Mouse (Mus musculus): Measurements from ENCODE around the gene Hbp1. TPM values are rescaled to one million over a fixed set of nuclear protein-coding genes. Genes with fewer than 3 reads are reported as not detected.

The Hbp1 gene
- 63.3 and 68.0 TPM in 2 replicates for polyA plus RNA-seq (2015; fragmentation: Nextera tagmentation; extraction: Ambion mirVana)

DNA sequence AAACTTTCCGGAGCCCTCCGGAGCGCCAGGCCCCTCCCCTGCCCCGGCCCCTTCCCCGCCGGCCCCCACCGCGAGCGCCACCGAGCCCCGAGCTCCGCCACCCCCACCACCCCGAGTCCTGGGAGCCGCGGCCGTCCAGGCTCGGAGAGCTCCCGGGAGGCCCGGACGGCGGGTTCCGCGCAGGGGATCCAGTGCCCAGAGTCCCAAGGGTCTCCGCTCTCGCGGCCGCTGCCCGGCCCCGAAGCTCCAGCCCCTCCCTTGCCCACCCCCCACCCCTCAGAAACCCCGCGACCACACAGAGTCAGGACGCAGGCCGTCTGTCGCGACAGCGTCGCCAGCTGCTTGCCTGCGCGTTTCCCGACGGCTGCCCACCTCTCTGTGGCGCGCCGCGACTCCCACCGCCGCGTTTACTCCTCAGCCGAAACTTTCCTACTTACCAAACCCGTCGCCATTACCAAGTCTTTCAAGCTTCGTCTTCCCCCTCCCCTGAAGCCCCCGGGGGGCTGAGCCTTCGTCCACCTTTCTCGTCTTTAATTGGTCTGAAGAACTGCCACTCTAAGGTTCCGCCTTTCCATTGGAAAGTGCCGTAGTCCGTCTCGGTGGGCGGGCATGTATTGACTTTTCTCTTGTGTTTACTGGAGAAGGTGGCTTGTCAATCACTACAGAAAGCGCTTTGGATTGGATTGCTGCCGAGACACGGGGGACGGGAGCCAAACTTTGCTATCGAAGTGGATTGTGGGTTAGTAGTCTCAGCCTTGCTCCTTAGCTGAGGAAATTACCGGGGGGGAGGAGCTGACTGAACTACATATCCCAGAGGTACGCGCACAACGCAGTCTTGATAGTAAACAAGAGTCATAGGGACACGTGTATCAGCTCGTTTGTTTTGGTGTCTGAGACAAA lies at the start of gene Hbp1:
Gene Hbp1 (minus strand): TSS at position 777 of the 900 bp plus-strand sequence.
- WGBS = under 1% methylated on average over 64 of the region's 71 CpGs
- Histone ChIP-seq H3K27me3 (replicated peaks; ENCODE audit: control insufficient read depth, insufficient read depth, low read length) (no peaks in the 10 kb centered on the region), H3K9me3 (ENCODE audit: control insufficient read depth) (no peaks in the 10 kb centered on the region), H3K36me3 (ENCODE audit: control insufficient read depth, insufficient read depth) (0 out of 2 replicates have a peak, but pooled peaks cover 2% of the 10 kb centered on the region), H3K4me3 (ENCODE audit: low read depth, low read length) (peak within 1 kb of the TSS; percentile 89), H3K27ac (ENCODE audit: low read depth, low read length) (peak within 1 kb of the TSS; percentile 100), H3K4me2 (replicated peaks; ENCODE audit: low read depth) (peak within 1 kb of the TSS; percentile 70), H3K9ac (ENCODE audit: low read depth, low read length) (peak within 1 kb of the TSS; percentile 100), H3K4me1 (replicated peaks; ENCODE audit: control insufficient read depth, insufficient read depth, low read length) (no peaks in the 10 kb centered on the region)
- no peak for TF ChIP-seq CTCF (IDR thresholded peaks at IDR 0.05; ENCODE audit: low read depth)
- ATAC-seq = peak; percentile 95

DNA sequence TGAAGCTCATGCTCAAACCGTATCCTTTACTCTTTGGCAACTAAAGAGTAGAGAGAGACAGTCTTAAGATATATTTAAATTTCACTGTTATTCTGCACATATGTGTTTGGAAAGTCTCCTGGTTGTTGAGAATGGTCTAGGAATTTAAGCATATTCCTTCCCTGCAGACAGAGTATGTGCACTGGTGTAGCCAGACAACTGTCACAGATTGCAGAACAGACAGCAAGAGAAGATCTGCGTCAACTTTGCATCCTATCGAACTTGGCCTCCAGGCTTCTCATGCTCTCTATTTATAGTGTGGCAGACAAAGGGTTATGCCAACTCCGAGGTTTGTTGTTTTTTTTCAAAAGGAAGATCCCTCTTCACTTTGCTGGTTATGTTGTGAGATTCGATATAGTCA lies 48.4 kb upstream of the Hbp1 start:
- H3K4me2 ChIP-seq (replicated peaks; ENCODE audit: low read depth) = no peak overlapping the region
- no peaks in the 10 kb centered on the region for H3K4me1 ChIP-seq (replicated peaks; ENCODE audit: control insufficient read depth, insufficient read depth, low read length)
- H3K27me3 ChIP-seq (replicated peaks; ENCODE audit: control insufficient read depth, insufficient read depth, low read length) = no peaks in the 10 kb centered on the region
- 75% methylated on average over 5 of the region's 5 CpGs for WGBS
- H3K9me3 ChIP-seq (ENCODE audit: control insufficient read depth) = no peaks in the 10 kb centered on the region
- H3K27ac ChIP-seq (ENCODE audit: low read depth, low read length) = no peak overlapping the region
- H3K4me3 ChIP-seq (ENCODE audit: low read depth, low read length) = no peak overlapping the region
- no peak overlapping the region for H3K9ac ChIP-seq (ENCODE audit: low read depth, low read length)
- H3K36me3 ChIP-seq (ENCODE audit: control insufficient read depth, insufficient read depth) = no peaks in the 10 kb centered on the region
- no peak for ATAC-seq
- TF ChIP-seq CTCF (IDR thresholded peaks at IDR 0.05; ENCODE audit: low read depth) = no peak

DNA sequence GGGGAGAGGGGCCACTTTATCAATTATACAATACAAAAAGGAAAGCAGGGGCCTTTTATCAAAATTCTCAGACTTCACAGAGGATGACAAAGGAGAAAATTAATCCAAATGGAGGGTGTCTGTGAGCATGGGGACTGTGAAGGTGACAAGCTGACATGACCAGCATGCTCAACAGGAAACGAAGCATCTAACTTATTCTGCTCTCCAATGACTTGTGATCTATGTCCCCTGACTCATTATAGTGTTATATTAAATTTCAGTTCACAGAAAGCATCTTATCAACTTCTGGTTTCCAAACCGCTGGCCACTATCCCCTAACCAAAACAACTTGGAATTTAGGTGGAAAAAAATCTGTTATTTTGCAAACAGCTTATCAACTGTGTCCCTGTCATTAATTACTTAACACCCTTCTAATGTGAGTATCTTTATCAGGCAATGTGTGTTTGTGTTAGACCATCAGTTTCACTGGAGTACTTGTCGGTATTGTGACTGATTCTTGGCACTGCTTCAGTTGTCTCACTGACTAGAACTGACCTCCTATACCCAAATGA lies 47.1 kb upstream of the Hbp1 start:
- WGBS = 76% methylated on average over 3 of the region's 3 CpGs
- Histone ChIP-seq H3K4me2 (replicated peaks; ENCODE audit: low read depth) (no peak overlapping the region), H3K27ac (ENCODE audit: low read depth, low read length) (no peak overlapping the region), H3K36me3 (ENCODE audit: control insufficient read depth, insufficient read depth) (no peaks in the 10 kb centered on the region), H3K4me3 (ENCODE audit: low read depth, low read length) (no peak overlapping the region), H3K4me1 (replicated peaks; ENCODE audit: control insufficient read depth, insufficient read depth, low read length) (no peaks in the 10 kb centered on the region), H3K9me3 (ENCODE audit: control insufficient read depth) (no peaks in the 10 kb centered on the region), H3K27me3 (replicated peaks; ENCODE audit: control insufficient read depth, insufficient read depth, low read length) (no peaks in the 10 kb centered on the region), H3K9ac (ENCODE audit: low read depth, low read length) (no peak overlapping the region)
- no peak for TF ChIP-seq CTCF (IDR thresholded peaks at IDR 0.05; ENCODE audit: low read depth)
- ATAC-seq = no peak

DNA sequence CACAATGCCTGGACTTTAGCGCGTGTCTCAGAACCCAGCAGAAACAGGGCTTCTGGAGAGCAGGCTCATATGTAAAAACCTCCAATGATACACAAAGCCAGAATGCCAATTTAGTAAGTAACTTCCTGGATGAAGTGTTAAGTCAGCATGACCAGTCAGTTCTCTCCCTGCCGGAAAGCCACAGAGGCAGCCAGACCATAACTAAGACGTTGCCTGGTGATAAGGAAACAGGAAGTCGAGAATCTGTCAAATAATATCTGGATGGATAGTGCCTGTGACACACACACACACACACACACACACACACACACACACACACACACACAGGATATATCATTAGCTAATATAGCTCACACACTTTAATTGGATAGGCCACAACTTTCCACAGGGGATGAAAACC lies 46.5 kb upstream of the Hbp1 start:
- H3K27ac ChIP-seq (ENCODE audit: low read depth, low read length) = no peak overlapping the region

DNA sequence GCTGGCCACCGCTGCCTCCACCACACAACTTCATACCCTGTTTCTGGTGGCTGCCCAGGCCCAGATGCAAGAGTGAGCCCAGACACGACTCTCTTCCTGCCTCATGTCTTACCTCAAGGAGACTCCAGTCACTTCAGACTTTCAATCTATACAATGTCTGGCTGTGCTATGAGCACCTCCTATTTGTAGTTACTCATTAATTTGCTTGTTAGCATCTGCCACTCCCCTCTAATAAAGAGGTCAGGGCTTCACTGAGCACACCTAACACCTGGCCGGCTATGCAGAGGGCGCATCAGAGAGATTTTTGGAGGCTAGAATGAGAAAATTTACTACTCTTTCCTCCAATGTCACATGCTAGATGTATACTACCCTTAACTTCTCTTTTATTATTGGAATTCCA lies 40.2 kb upstream of the Hbp1 start:
- WGBS = 60% methylated on average over 4 of the region's 4 CpGs
- ATAC-seq = peak; percentile 61

More for the DNA sequence above, 46.5 kb upstream of the Hbp1 start:
- no peaks in the 10 kb centered on the region for H3K9me3 ChIP-seq (ENCODE audit: control insufficient read depth)
- H3K4me3 ChIP-seq (ENCODE audit: low read depth, low read length) = no peak overlapping the region
- H3K4me1 ChIP-seq (replicated peaks; ENCODE audit: control insufficient read depth, insufficient read depth, low read length) = no peaks in the 10 kb centered on the region
- H3K36me3 ChIP-seq (ENCODE audit: control insufficient read depth, insufficient read depth) = no peaks in the 10 kb centered on the region
- no peak for TF ChIP-seq CTCF (IDR thresholded peaks at IDR 0.05; ENCODE audit: low read depth)
- no peaks in the 10 kb centered on the region for H3K27me3 ChIP-seq (replicated peaks; ENCODE audit: control insufficient read depth, insufficient read depth, low read length)
- H3K4me2 ChIP-seq (replicated peaks; ENCODE audit: low read depth) = no peak overlapping the region
- ATAC-seq = peak; percentile 74
- WGBS = 37% methylated on average over 5 of the region's 5 CpGs
- H3K9ac ChIP-seq (ENCODE audit: low read depth, low read length) = no peak overlapping the region

DNA sequence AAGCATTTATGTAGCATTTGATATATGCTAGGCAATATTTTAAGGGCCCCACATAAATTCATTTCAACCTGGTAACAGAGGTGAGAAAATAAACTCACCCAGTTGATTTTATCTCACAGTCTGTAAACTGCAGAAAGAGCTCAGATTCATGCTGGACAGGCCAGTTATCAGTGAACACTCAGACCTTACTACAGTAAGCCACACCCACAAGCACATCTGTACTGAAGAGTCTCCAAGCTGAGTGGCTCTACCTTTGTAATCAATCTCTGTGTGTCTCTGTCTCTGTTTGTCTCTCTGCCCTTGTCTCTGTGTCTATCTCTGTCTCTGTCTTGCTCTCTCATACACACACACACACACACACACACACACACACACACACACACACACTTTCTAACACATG lies 39.4 kb upstream of the Hbp1 start:
- H3K9me3 ChIP-seq (ENCODE audit: control insufficient read depth) = no peaks in the 10 kb centered on the region
- H3K4me2 ChIP-seq (replicated peaks; ENCODE audit: low read depth) = no peak overlapping the region
- H3K4me3 ChIP-seq (ENCODE audit: low read depth, low read length) = no peak overlapping the region
- no peak for TF ChIP-seq CTCF (IDR thresholded peaks at IDR 0.05; ENCODE audit: low read depth)
- no peak for ATAC-seq
- no peak overlapping the region for H3K27ac ChIP-seq (ENCODE audit: low read depth, low read length)
- no peaks in the 10 kb centered on the region for H3K4me1 ChIP-seq (replicated peaks; ENCODE audit: control insufficient read depth, insufficient read depth, low read length)
- no peaks in the 10 kb centered on the region for H3K36me3 ChIP-seq (ENCODE audit: control insufficient read depth, insufficient read depth)
- H3K9ac ChIP-seq (ENCODE audit: low read depth, low read length) = no peak overlapping the region
- no peaks in the 10 kb centered on the region for H3K27me3 ChIP-seq (replicated peaks; ENCODE audit: control insufficient read depth, insufficient read depth, low read length)

More for the DNA sequence above, 40.2 kb upstream of the Hbp1 start:
- Histone ChIP-seq H3K4me2 (replicated peaks; ENCODE audit: low read depth) (no peak overlapping the region), H3K36me3 (ENCODE audit: control insufficient read depth, insufficient read depth) (no peaks in the 10 kb centered on the region), H3K9ac (ENCODE audit: low read depth, low read length) (no peak overlapping the region), H3K4me3 (ENCODE audit: low read depth, low read length) (no peak overlapping the region), H3K9me3 (ENCODE audit: control insufficient read depth) (no peaks in the 10 kb centered on the region), H3K27ac (ENCODE audit: low read depth, low read length) (no peak overlapping the region), H3K4me1 (replicated peaks; ENCODE audit: control insufficient read depth, insufficient read depth, low read length) (no peaks in the 10 kb centered on the region), H3K27me3 (replicated peaks; ENCODE audit: control insufficient read depth, insufficient read depth, low read length) (no peaks in the 10 kb centered on the region)
- TF ChIP-seq CTCF (IDR thresholded peaks at IDR 0.05; ENCODE audit: low read depth) = no peak

All from intestine, postnatal 0 days (tissue).